Mouse (Mus musculus): ENCODE measurements around the gene Kcnh1. TPM values are rescaled to one million over a fixed set of nuclear protein-coding genes. Genes with fewer than 3 reads are reported as not detected.

Gene Kcnh1
- polyA plus RNA-seq, 2 experiments = under 0.01 TPM; not detected in 1

DNA sequence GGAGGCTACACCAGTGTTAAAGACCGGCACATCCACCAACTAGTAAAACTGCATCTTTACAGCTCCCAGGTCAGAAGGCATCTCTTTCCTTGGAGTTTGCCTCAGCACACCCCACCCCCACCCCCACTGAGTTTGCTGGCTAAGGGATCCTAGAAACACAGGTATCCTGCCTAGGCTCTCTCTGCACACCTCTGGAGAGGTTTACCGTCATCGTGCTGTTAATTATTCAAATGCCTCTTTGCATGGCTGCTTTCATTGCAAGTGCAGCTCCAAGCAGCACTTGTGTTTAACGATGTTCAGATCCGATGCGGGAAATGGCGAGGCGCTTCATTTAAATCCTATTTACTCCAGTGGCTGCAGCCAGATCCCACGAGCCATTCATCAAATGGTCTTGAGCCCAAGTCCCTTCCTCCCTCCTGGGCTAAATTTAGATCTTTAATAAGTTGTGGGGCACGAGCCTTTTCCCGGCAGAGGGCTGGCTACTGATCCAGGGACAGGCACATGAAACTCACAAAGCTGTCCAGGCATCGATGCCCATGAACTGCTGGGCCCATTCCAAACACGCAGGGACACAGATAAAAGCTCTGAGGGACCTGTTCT lies 330.4 kb downstream of the Kcnh1 start:
- H3K4me3 ChIP-seq (ENCODE audit: insufficient read depth in 1 of 2, low read depth in 2 of 2, low read length in 2 of 2) = no peak overlapping the region
- ATAC-seq (ENCODE audit: insufficient read depth) = no peak
- H3K27me3 ChIP-seq (ENCODE audit: control insufficient read depth, insufficient read depth, low read length) = no peaks in the 10 kb centered on the region
- TF ChIP-seq EP300 (IDR thresholded peaks at IDR 0.05; ENCODE audit: low read depth) (no peak), CTCF (IDR thresholded peaks at IDR 0.05; ENCODE audit: low read depth) (no peak)
- 51% methylated on average over 13 of the region's 13 CpGs for WGBS (ENCODE audit: insufficient replicate concordance)
- no peaks in the 10 kb centered on the region for H3K4me1 ChIP-seq (replicated peaks; ENCODE audit: control insufficient read depth in 2 of 2, insufficient read depth in 2 of 2, low read length in 1 of 2)
- no peaks in the 10 kb centered on the region for H3K9me3 ChIP-seq (ENCODE audit: control insufficient read depth, low read length)
- H3K36me3 ChIP-seq (replicated peaks; ENCODE audit: control insufficient read depth, insufficient read depth, low read depth) = no peaks in the 10 kb centered on the region
- no peak overlapping the region for H3K27ac ChIP-seq
- H3K4me2 ChIP-seq (ENCODE audit: low read depth) = no peak overlapping the region
- H3K9ac ChIP-seq (replicated peaks) = no peak overlapping the region
- no peak for DNase-seq (ENCODE audit: low read depth in 3 of 3, low spot score in 3 of 3)

DNA sequence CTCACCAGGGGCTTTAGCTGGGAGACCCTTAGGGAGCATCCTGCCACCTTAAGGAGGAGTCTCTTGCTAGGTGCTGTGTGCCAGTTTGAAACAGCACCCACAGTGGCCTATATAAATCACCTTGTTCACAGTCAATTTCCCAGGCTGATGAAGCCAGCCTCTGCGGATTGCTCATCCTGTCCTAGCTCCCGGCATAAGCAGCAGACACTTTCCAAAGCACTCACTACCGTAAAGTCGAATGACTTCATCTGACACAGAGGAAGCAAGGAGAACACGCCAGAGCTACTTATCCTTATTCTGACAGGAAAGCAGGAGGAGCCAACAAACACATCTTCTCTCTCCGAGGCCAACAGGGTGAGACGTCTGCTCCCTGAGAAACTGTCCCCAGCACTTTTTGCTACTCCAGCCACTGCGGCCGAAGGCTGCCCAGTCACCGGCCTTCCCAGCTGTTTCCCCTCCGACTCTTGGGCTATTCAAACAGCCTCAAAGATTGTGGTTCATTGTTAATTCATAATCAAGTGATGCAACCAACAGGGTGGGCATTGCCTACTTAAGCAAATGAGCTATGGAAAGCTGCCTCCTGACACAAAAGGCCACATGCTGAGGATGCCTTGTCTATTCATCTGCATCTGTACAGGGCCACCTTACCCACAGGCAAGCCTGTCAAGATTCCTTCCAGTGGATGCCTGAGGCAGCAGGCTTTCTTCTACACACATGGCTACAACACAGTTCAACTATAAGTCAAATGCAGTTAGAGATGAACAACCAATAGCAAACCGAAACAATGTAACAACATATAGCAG lies 332.0 kb downstream of the Kcnh1 start:
- WGBS (ENCODE audit: insufficient replicate concordance) = 66% methylated on average over 12 of the region's 12 CpGs
- no peaks in the 10 kb centered on the region for H3K4me1 ChIP-seq (replicated peaks; ENCODE audit: control insufficient read depth in 2 of 2, insufficient read depth in 2 of 2, low read length in 1 of 2)
- no peaks in the 10 kb centered on the region for H3K9me3 ChIP-seq (ENCODE audit: control insufficient read depth, low read length)

DNA sequence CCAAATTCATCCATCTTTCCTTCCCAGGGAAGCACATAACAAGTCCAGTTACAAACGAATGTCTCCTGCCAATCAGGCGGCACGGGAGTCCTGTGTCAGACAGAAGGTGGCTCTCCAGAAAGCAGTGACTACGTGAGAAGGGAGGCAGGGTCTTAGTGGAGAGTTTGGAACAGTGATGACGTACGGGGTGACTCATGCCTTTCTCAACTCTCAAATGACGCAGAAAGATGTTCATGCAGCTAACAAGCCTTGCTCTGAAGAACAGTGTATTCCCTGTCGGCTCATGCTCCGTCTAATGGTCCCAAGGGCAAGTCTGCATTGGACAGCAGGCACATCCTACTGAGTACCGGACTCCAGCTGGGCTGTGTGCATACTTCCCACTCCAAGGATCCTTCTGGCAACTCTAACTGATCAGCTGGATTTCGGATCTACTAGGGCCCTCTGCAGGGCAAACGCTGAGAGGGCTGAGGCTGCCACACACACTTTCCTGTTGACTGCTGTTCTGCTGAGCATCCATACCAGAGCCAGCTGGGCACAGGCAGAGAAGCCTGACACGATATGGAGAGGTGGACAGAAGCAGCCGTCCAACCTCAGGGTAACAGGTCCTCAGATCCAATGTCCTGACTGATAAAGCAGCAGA lies 335.3 kb downstream of the Kcnh1 start:
- DNase-seq (ENCODE audit: low read depth in 3 of 3, low spot score in 3 of 3) = no peak
- no peaks in the 10 kb centered on the region for H3K9me3 ChIP-seq (ENCODE audit: control insufficient read depth, low read length)
- H3K4me1 ChIP-seq (replicated peaks; ENCODE audit: control insufficient read depth in 2 of 2, insufficient read depth in 2 of 2, low read length in 1 of 2) = no peaks in the 10 kb centered on the region
- H3K4me3 ChIP-seq (ENCODE audit: insufficient read depth in 1 of 2, low read depth in 2 of 2, low read length in 2 of 2) = no peak overlapping the region
- whole genome bisulfite sequencing (ENCODE audit: insufficient replicate concordance) = 62% methylated on average over 14 of the region's 14 CpGs
- no peaks in the 10 kb centered on the region for H3K27me3 ChIP-seq (ENCODE audit: control insufficient read depth, insufficient read depth, low read length)
- ATAC-seq (ENCODE audit: insufficient read depth) = no peak
- no peaks in the 10 kb centered on the region for H3K36me3 ChIP-seq (replicated peaks; ENCODE audit: control insufficient read depth, insufficient read depth, low read depth)
- no peak overlapping the region for H3K27ac ChIP-seq
- no peak overlapping the region for H3K9ac ChIP-seq (replicated peaks)
- H3K4me2 ChIP-seq (ENCODE audit: low read depth) = no peak overlapping the region
- no peak for TF ChIP-seq EP300 (IDR thresholded peaks at IDR 0.05; ENCODE audit: low read depth)
- no peak for TF ChIP-seq CTCF (IDR thresholded peaks at IDR 0.05; ENCODE audit: low read depth)

More for the DNA sequence above, 332.0 kb downstream of the Kcnh1 start:
- no peak for DNase-seq (ENCODE audit: low read depth in 3 of 3, low spot score in 3 of 3)
- ATAC-seq (ENCODE audit: insufficient read depth) = no peak
- no peak overlapping the region for H3K4me2 ChIP-seq (ENCODE audit: low read depth)
- no peak overlapping the region for H3K4me3 ChIP-seq (ENCODE audit: insufficient read depth in 1 of 2, low read depth in 2 of 2, low read length in 2 of 2)
- no peak overlapping the region for H3K27ac ChIP-seq
- H3K36me3 ChIP-seq (replicated peaks; ENCODE audit: control insufficient read depth, insufficient read depth, low read depth) = no peaks in the 10 kb centered on the region
- H3K9ac ChIP-seq (replicated peaks) = no peak overlapping the region
- no peaks in the 10 kb centered on the region for H3K27me3 ChIP-seq (ENCODE audit: control insufficient read depth, insufficient read depth, low read length)
- TF ChIP-seq EP300 (IDR thresholded peaks at IDR 0.05; ENCODE audit: low read depth) = no peak
- TF ChIP-seq CTCF (IDR thresholded peaks at IDR 0.05; ENCODE audit: low read depth) = no peak

DNA sequence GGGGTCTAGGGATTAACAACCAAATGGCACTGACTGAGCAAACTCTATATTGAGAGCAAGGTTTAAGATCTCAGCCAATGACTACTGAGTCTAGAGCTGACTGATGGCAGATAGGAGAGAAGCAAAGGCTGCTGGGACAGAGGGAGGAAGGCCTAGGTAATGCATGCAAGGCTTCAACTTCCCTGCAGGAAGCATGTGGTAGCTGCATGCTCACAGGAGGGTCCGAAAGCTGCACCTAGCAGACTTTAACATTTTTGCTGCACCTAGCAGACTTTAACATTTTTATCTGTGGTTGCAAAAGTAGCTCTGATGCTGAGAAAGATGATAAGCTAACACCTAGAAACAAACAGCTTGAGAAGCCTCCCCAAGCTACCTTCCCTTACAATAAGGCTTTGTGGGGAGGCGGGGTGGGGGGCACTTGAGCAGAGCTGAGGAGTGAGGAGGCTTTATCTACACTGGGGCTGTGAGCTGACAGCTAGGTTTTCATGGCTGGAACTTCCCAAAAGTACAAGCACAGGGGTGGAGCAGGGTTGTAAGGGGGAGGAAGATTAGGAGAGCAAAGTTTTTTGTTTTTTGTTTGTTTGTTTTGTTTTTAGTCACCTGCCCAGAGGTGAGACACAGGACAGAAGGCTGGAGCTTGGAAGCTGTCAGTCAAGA lies 341.0 kb downstream of the Kcnh1 start:
- ATAC-seq (ENCODE audit: insufficient read depth) = no peak
- Histone ChIP-seq H3K27ac (no peak overlapping the region), H3K36me3 (replicated peaks; ENCODE audit: control insufficient read depth, insufficient read depth, low read depth) (no peaks in the 10 kb centered on the region), H3K9ac (replicated peaks) (no peak overlapping the region), H3K27me3 (ENCODE audit: control insufficient read depth, insufficient read depth, low read length) (no peaks in the 10 kb centered on the region), H3K4me1 (replicated peaks; ENCODE audit: control insufficient read depth in 2 of 2, insufficient read depth in 2 of 2, low read length in 1 of 2) (peaks cover 0 to 9% of the 10 kb centered on the region in 2 experiments; a peak in 2 of 4 replicates), H3K9me3 (ENCODE audit: control insufficient read depth, low read length) (no peaks in the 10 kb centered on the region), H3K4me3 (ENCODE audit: insufficient read depth in 1 of 2, low read depth in 2 of 2, low read length in 2 of 2) (no peak overlapping the region), H3K4me2 (ENCODE audit: low read depth) (no peak overlapping the region)
- DNase-seq (ENCODE audit: low read depth in 3 of 3, low spot score in 3 of 3) = no peak
- TF ChIP-seq CTCF (IDR thresholded peaks at IDR 0.05; ENCODE audit: low read depth) = no peak
- TF ChIP-seq EP300 (IDR thresholded peaks at IDR 0.05; ENCODE audit: low read depth) = no peak
- 21% methylated on average over 2 of the region's 2 CpGs for WGBS (ENCODE audit: insufficient replicate concordance)

Data from liver, embryonic 14.5 days (tissue).